Mouse (Mus musculus) limb, embryonic 11.5 days (tissue): ENCODE results near the gene Satb2. TPM values are rescaled to one million over a fixed set of nuclear protein-coding genes. Genes with fewer than 3 reads are reported as not detected.

Source experiments
- ATAC-seq: fragments of 200-750 bp; cut with Nextera tagmentation; 2 replicates; pipeline ENCODE4 v1.8.0; 2017; ENCODE audit warnings: low read depth; ENCODE audit not compliant: insufficient number of reproducible peaks, low FRiP score, low TSS enrichment
- DNase-seq: peaks from one replicate; pipeline ENCODE4 v3.0.0-alpha.2; 2015; ENCODE audit warnings: low spot score
- H3K27ac ChIP-seq: fragments of 300-500 bp; sonication (generic); replicated peaks from 2 replicates; pipeline ENCODE4 v1.5.1; 2014; ENCODE audit warnings: low read depth, mild to moderate bottlenecking, low read length
- H3K27me3 ChIP-seq: fragments of 300-500 bp; sonication (generic); 2 replicates; pipeline ENCODE4 v1.6.1; 2014; ENCODE audit warnings: mild to moderate bottlenecking, low read length, mixed read lengths; ENCODE audit not compliant: control insufficient read depth, insufficient read depth
- H3K36me3 ChIP-seq: fragments of 300-500 bp; sonication (generic); 2 replicates; pipeline ENCODE4 v1.6.1; 2014; ENCODE audit warnings: mild to moderate bottlenecking, low read length, moderate library complexity, mixed read lengths; ENCODE audit not compliant: control insufficient read depth, insufficient read depth
- H3K4me1 ChIP-seq: fragments of 300-500 bp; sonication (generic); 2 replicates; pipeline ENCODE4 v1.6.1; 2014; ENCODE audit warnings: low read length, mixed read lengths; ENCODE audit not compliant: control insufficient read depth, insufficient read depth
- H3K4me2 ChIP-seq: fragments of 300-500 bp; sonication (generic); 2 replicates; pipeline ENCODE4 v1.6.1; 2014; ENCODE audit warnings: low read depth, mild to moderate bottlenecking, moderate library complexity; ENCODE audit not compliant: severe bottlenecking
- H3K4me3 ChIP-seq: fragments of 300-500 bp; sonication (generic); 2 replicates; pipeline ENCODE4 v1.5.1; 2014; ENCODE audit warnings: low read depth, low read length
- H3K9ac ChIP-seq: fragments of 300-500 bp; sonication (generic); 2 replicates; pipeline ENCODE4 v1.6.1; 2014; ENCODE audit warnings: mild to moderate bottlenecking, low read length
- H3K9me3 ChIP-seq: fragments of 300-500 bp; sonication (generic); 2 replicates; pipeline ENCODE4 v1.6.1; 2016; ENCODE audit warnings: low read length; ENCODE audit not compliant: control insufficient read depth
- WGBS: fragments of 180-500 bp; shearing (Covaris S2); extraction: QIAGEN DNeasy Blood & Tissue Kit; methylation state at CpG from one replicate; pipeline ENCODE4 v1.1.7; 2014; 5-methylcytosine and 5-hydroxymethylcytosine counted together
- polyA plus RNA-seq: library from polyadenylated mRNA; unstranded; fragments of >200 nt; fragmentation: Nextera tagmentation; extraction: Ambion mirVana; gene quantifications from 2 replicates; pipeline ENCODE4 v1.2.1, GENCODE M21; 2014

The Satb2 gene
- polyA plus RNA-seq, 1 experiment from 2014 or later, result 1.5 TPM

GRCm38 (mm10) chr1:56850446-56850845 lies 128.0 kb downstream of the Satb2 start:
- no peak overlapping the region for H3K27ac ChIP-seq
- DNase-seq (no peak), ATAC-seq (no peak)
- no peaks in the 10 kb centered on the region for H3K4me1 ChIP-seq
- H3K9ac ChIP-seq, result no peak overlapping the region
- no peak overlapping the region for H3K4me3 ChIP-seq
- H3K27me3 ChIP-seq, result no peaks in the 10 kb centered on the region
- H3K4me2 ChIP-seq, result no peak overlapping the region
- no peaks in the 10 kb centered on the region for H3K36me3 ChIP-seq
- WGBS, result 86% methylated on average over 8 of the region's 8 CpGs
- H3K9me3 ChIP-seq, result no peaks in the 10 kb centered on the region

GRCm38 (mm10) chr1:56846358-56846757 lies 132.1 kb downstream of the Satb2 start:
- Histone ChIP-seq H3K4me2 (no peak overlapping the region), H3K4me3 (no peak overlapping the region), H3K36me3 (no peaks in the 10 kb centered on the region), H3K4me1 (0 out of 2 replicates have a peak, but pooled peaks cover 2% of the 10 kb centered on the region), H3K27me3 (no peaks in the 10 kb centered on the region), H3K27ac (no peak overlapping the region), H3K9ac (no peak overlapping the region), H3K9me3 (no peaks in the 10 kb centered on the region)
- DNase-seq (no peak), ATAC-seq (no peak)
- 97% methylated on average over 9 of the region's 9 CpGs for WGBS

DNA sequence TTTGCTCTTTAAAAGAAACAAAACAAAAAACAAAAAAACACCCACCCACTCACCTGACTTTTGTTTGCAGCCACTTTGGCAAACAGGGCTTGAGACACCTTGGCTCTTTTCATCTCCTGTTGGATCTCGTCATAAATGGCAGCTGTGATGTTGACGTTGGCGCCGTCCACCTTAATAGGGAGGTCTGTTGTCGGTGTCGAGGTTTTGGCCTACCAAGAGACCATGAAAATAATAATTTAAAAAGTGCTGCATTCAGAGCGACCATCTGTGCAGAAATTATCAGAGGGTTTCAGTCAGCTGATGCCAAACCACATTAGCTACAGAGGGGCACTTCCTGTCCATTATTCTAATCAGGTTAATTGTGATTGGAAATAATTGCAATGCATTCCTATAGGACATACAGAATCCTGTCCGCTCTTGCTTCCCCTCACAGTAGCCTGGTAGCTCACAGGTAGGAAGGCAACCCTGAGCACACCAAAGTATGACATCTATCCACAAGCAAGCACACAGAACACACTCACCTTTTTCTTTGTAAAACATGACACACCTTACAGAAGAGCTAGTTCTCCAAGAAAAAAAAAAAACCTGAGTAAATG lies 132.8 kb downstream of the Satb2 start:
- no peak overlapping the region for H3K4me3 ChIP-seq
- 0 out of 2 replicates have a peak, but pooled peaks cover 2% of the 10 kb centered on the region for H3K4me1 ChIP-seq
- no peaks in the 10 kb centered on the region for H3K27me3 ChIP-seq
- no peaks in the 10 kb centered on the region for H3K36me3 ChIP-seq
- H3K9ac ChIP-seq, result no peak overlapping the region
- ATAC-seq (no peak), DNase-seq (no peak)
- H3K27ac ChIP-seq, result no peak overlapping the region
- no peaks in the 10 kb centered on the region for H3K9me3 ChIP-seq
- no peak overlapping the region for H3K4me2 ChIP-seq
- 82% methylated on average over 8 of the region's 8 CpGs for WGBS

GRCm38 (mm10) chr1:56844551-56845330 lies 133.7 kb downstream of the Satb2 start:
- ATAC-seq, result no peak
- H3K4me3 ChIP-seq, result no peak overlapping the region
- 19% methylated on average over 10 of the region's 10 CpGs for WGBS
- H3K4me1 ChIP-seq, result 0 out of 2 replicates have a peak, but pooled peaks cover 2% of the 10 kb centered on the region
- H3K4me2 ChIP-seq, result no peak overlapping the region
- no peaks in the 10 kb centered on the region for H3K36me3 ChIP-seq
- no peaks in the 10 kb centered on the region for H3K27me3 ChIP-seq
- no peak for DNase-seq
- H3K9ac ChIP-seq, result no peak overlapping the region
- H3K27ac ChIP-seq, result no peak overlapping the region
- H3K9me3 ChIP-seq, result no peaks in the 10 kb centered on the region

DNA sequence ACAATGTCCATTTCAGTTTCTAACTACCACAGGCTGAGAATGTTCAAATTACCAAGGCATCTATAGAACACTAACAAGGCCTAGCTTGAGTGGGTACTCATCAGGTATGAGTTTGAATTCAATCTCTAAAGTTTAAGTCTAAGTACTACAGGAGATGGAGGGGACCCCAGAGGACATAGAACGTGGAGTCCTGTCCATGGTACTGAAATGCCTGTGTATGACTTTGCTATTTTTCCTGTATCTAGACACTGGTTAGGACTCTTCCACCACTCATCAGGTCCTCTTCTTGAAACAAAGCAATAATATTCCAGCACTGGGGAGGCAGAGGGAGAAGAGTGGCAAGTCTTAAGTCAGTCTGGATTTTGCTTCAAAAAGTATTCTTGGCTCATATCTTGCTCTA lies 139.5 kb downstream of the Satb2 start:
- ATAC-seq (no peak), DNase-seq (peak; percentile 32)
- Histone ChIP-seq H3K9ac (no peak overlapping the region), H3K4me1 (no peaks in the 10 kb centered on the region), H3K4me2 (no peak overlapping the region), H3K36me3 (no peaks in the 10 kb centered on the region), H3K4me3 (no peak overlapping the region), H3K9me3 (no peaks in the 10 kb centered on the region), H3K27ac (no peak overlapping the region), H3K27me3 (no peaks in the 10 kb centered on the region)
- 65% methylated on average over 1 of the region's 1 CpGs for WGBS

DNA sequence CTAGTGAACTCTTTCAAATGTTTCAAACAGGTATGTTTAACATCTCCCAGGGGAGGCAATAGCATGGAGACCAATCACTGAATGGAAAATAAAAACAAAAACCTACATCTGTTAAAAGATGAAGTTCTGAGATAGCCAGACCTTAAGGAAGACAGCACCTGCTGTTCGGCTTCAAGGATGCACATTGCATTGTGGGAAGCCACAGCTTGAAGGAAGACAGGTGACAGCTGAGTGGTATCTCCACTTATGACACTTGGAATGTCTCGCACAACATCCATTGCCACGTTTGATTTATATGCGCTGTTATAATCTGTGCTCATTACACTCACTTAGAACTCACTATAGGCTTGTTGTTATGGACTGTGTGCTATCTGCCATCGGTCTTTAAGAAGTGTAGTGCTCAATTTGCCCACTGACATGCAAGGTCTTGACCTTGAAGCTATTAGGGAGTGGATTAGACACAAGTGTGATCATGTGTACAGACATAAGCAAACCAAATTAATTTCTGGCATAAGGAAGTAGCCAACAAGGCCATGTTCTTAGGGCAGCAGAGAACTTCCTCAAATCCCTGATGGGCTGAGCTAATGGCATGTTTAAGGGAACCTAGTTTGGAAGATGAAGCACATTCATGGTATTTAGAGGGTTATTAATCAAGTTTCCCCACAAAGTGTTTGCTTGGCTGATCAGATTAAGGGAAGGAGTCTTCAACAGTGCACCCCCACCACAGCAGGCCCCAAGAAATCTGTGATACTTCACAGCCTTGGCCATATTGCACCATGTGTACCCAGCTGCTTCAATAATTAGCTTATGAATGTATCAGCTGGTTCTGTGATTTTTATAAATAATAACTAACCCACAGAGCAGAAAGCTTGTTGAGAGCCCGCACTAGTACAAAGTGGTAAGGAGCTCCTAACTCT lies 144.2 kb downstream of the Satb2 start:
- H3K4me1 ChIP-seq, result no peaks in the 10 kb centered on the region
- 85% methylated on average over 6 of the region's 6 CpGs for WGBS
- no peak overlapping the region for H3K4me3 ChIP-seq
- H3K4me2 ChIP-seq, result no peak overlapping the region
- H3K36me3 ChIP-seq, result no peaks in the 10 kb centered on the region
- H3K27me3 ChIP-seq, result no peaks in the 10 kb centered on the region
- no peak overlapping the region for H3K27ac ChIP-seq
- DNase-seq (no peak), ATAC-seq (no peak)
- no peaks in the 10 kb centered on the region for H3K9me3 ChIP-seq
- no peak overlapping the region for H3K9ac ChIP-seq

DNA sequence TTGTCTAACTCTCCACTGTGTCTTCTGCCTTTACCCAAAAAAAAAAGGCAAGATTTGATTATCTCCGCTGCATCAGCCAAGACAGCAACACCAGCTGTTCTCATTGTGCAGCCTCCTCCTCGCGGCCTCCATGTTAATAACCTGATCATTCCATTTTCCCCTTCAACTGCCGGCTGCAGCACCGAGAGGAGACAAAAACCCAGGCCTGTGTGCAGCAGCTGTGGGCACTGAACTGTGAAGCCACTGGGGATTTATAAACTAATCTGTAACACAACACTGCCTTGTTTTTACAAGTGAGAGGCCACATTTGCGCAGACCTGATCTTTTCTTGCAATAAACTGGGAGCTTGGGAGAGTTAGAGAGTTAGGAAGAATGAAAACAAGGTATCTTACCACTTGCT lies 145.1 kb downstream of the Satb2 start:
- no peak overlapping the region for H3K27ac ChIP-seq
- H3K9ac ChIP-seq, result no peak overlapping the region
- ATAC-seq (no peak), DNase-seq (no peak)
- H3K27me3 ChIP-seq, result no peaks in the 10 kb centered on the region
- no peaks in the 10 kb centered on the region for H3K36me3 ChIP-seq
- H3K4me1 ChIP-seq, result no peaks in the 10 kb centered on the region
- H3K4me3 ChIP-seq, result no peak overlapping the region
- WGBS, result 57% methylated on average over 6 of the region's 6 CpGs
- H3K9me3 ChIP-seq, result no peaks in the 10 kb centered on the region
- no peak overlapping the region for H3K4me2 ChIP-seq

GRCm38 (mm10) chr1:56832738-56833137 lies 145.7 kb downstream of the Satb2 start:
- Histone ChIP-seq H3K4me3 (no peak overlapping the region), H3K9me3 (no peaks in the 10 kb centered on the region), H3K9ac (no peak overlapping the region), H3K27me3 (no peaks in the 10 kb centered on the region), H3K4me2 (no peak overlapping the region), H3K27ac (no peak overlapping the region), H3K4me1 (no peaks in the 10 kb centered on the region), H3K36me3 (no peaks in the 10 kb centered on the region)
- 92% methylated on average over 8 of the region's 8 CpGs for WGBS
- no peak for DNase-seq
- no peak for ATAC-seq
